Mouse (Mus musculus): ENCODE results near the gene Sez6l2. TPM values are rescaled to one million over a fixed set of nuclear protein-coding genes. Genes with fewer than 3 reads are reported as not detected.

Gene Sez6l2
- polyA plus RNA-seq, 1 experiment from 2014 or later = 50.5 TPM

GRCm38 (mm10) chr7:126963548-126964286, 13.4 kb downstream of the Sez6l2 start:
- no peak overlapping the region for H3K27ac ChIP-seq
- no peak overlapping the region for H3K4me3 ChIP-seq
- no peak overlapping the region for H3K9ac ChIP-seq
- H3K4me1 ChIP-seq = no peaks in the 10 kb centered on the region
- no peak overlapping the region for H3K4me2 ChIP-seq
- WGBS = 29% methylated on average over 19 of the region's 19 CpGs
- peaks cover 10% of the 10 kb centered on the region for H3K27me3 ChIP-seq (replicated peaks)
- H3K9me3 ChIP-seq = no peaks in the 10 kb centered on the region
- ATAC-seq (replicated peaks) = no peak
- peaks cover 57% of the 10 kb centered on the region for H3K36me3 ChIP-seq (replicated peaks)

GRCm38 (mm10) chr7:126965568-126965967, 15.2 kb downstream of the Sez6l2 start:
- no peak overlapping the region for H3K4me2 ChIP-seq
- H3K9ac ChIP-seq = no peak overlapping the region
- H3K4me1 ChIP-seq = no peaks in the 10 kb centered on the region
- peaks cover 10% of the 10 kb centered on the region for H3K27me3 ChIP-seq (replicated peaks)
- no peaks in the 10 kb centered on the region for H3K9me3 ChIP-seq
- H3K36me3 ChIP-seq (replicated peaks) = peaks cover 60% of the 10 kb centered on the region
- no peak for ATAC-seq (replicated peaks)
- no peak overlapping the region for H3K27ac ChIP-seq
- WGBS = 62% methylated on average over 3 of the region's 3 CpGs
- H3K4me3 ChIP-seq = no peak overlapping the region

DNA sequence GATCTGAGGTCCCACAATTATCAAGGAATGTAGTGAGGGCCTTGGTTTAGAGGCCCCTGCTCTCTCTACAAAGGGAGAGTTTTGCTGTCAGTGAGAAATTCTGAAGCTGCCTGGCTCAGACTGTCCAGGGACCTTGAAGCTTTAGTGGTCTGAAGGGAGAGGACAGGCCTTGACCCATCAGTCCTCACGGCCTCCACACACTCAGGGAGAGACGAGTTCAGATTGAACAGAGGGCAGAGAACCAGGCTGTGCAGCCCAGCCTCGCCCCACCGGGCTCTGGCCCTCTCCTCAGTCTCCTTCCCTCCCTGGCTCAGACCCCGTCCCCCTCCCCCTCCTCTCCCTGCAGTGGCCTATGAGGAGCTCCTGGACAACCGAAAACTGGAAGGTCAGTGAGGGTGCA, 17.0 kb downstream of the Sez6l2 start:
- peaks cover 58% of the 10 kb centered on the region for H3K36me3 ChIP-seq (replicated peaks)
- no peak overlapping the region for H3K9ac ChIP-seq
- H3K27me3 ChIP-seq (replicated peaks) = peaks cover 2% of the 10 kb centered on the region; the same call in 1 of the 2 replicates
- no peak overlapping the region for H3K4me3 ChIP-seq
- H3K4me1 ChIP-seq = no peaks in the 10 kb centered on the region
- H3K4me2 ChIP-seq = no peak overlapping the region
- ATAC-seq (replicated peaks) = no peak
- WGBS = 47% methylated on average over 6 of the region's 6 CpGs
- no peak overlapping the region for H3K27ac ChIP-seq
- no peaks in the 10 kb centered on the region for H3K9me3 ChIP-seq

GRCm38 (mm10) chr7:126975493-126975892, 25.1 kb downstream of the Sez6l2 start:
- ATAC-seq (replicated peaks) = peak; percentile 16; the same call in 1 of the 2 replicates
- H3K4me2 ChIP-seq = peak overlapping the region; percentile 82
- 14% methylated on average over 8 of the region's 8 CpGs for WGBS
- peaks cover 29% of the 10 kb centered on the region for H3K36me3 ChIP-seq (replicated peaks)
- peak overlapping the region; percentile 90 for H3K4me3 ChIP-seq
- H3K4me1 ChIP-seq = peaks cover 17% of the 10 kb centered on the region
- H3K9me3 ChIP-seq = no peaks in the 10 kb centered on the region
- H3K9ac ChIP-seq = no peak overlapping the region
- H3K27ac ChIP-seq = peak overlapping the region; percentile 98; the same call in 1 of the 2 replicates
- no peaks in the 10 kb centered on the region for H3K27me3 ChIP-seq (replicated peaks)

DNA sequence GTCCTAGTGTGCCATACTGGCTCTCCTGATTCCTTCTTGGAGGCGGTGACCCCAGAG, 25.4 kb downstream of the Sez6l2 start, which contains the start of gene Cdipt:
Gene Cdipt (plus strand): TSS at position 22 of the 57 bp plus-strand sequence.
- Histone ChIP-seq H3K4me3 (peak within 1 kb of the TSS; percentile 90), H3K9ac (peak within 1 kb of the TSS; percentile 95), H3K27me3 (replicated peaks) (no peaks in the 10 kb centered on the region), H3K36me3 (replicated peaks) (peaks cover 27% of the 10 kb centered on the region), H3K4me1 (peaks cover 17% of the 10 kb centered on the region), H3K27ac (peak within 1 kb of the TSS; percentile 98), H3K9me3 (no peaks in the 10 kb centered on the region), H3K4me2 (peak within 1 kb of the TSS; percentile 82)
- 0% methylated on average over 1 of the region's 1 CpGs for WGBS
- ATAC-seq (replicated peaks) = no peak

GRCm38 (mm10) chr7:126975950-126976866, 25.8 kb downstream of the Sez6l2 start, which contains the start of gene Cdiptos:
Gene Cdiptos, minus strand, starts transcription at chr7:126976098.
- 0% methylated on average over 55 of the region's 55 CpGs for WGBS
- peak within 1 kb of the TSS; percentile 98 for H3K27ac ChIP-seq
- H3K4me2 ChIP-seq = peak within 1 kb of the TSS; percentile 82
- H3K9ac ChIP-seq = peak within 1 kb of the TSS; percentile 95
- peak; percentile 95 for ATAC-seq (replicated peaks)
- H3K36me3 ChIP-seq (replicated peaks) = peaks cover 24% of the 10 kb centered on the region
- peaks cover 17% of the 10 kb centered on the region for H3K4me1 ChIP-seq
- H3K27me3 ChIP-seq (replicated peaks) = no peaks in the 10 kb centered on the region
- H3K9me3 ChIP-seq = no peaks in the 10 kb centered on the region
- peak within 1 kb of the TSS; percentile 90 for H3K4me3 ChIP-seq

DNA sequence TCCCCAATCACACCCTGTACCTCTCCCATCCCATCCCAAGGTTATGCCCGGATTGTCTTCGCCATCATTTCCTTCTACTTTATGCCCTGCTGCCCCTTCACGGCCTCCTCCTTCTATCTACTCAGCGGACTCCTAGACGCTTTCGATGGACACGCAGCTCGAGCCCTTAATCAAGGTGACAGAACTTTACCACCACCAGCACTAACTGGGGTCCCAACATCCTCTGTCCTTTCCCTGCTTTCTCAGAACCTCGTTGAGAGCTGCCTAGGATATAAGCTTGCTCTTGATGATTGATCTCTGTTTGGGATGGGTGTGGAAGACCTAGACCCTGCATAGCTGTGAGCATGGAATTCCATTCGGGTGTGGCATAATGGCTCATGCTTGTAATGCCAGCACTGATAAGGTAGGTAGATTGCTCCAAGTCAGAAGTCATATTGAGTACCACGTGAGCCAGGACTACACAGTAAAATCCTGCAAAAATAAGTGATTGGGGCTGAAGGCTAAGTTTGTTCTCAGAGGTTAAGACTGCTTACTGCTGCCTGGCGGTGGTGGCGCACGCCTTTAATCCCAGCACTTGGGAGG, 26.6 kb downstream of the Sez6l2 start:
- H3K9me3 ChIP-seq = no peaks in the 10 kb centered on the region
- H3K27ac ChIP-seq = peak overlapping the region; percentile 98
- peak overlapping the region; percentile 90 for H3K4me3 ChIP-seq
- WGBS = 27% methylated on average over 14 of the region's 14 CpGs
- H3K36me3 ChIP-seq (replicated peaks) = peaks cover 26% of the 10 kb centered on the region; the same call in 1 of the 2 replicates
- H3K4me2 ChIP-seq = peak overlapping the region; percentile 82
- H3K4me1 ChIP-seq = peaks cover 17% of the 10 kb centered on the region
- no peak for ATAC-seq (replicated peaks)
- H3K9ac ChIP-seq = peak overlapping the region; percentile 95
- no peaks in the 10 kb centered on the region for H3K27me3 ChIP-seq (replicated peaks)

GRCm38 (mm10) chr7:126978841-126979240, 28.5 kb downstream of the Sez6l2 start:
- Histone ChIP-seq H3K4me1 (peaks cover 17% of the 10 kb centered on the region), H3K4me2 (no peak overlapping the region), H3K27me3 (replicated peaks) (no peaks in the 10 kb centered on the region), H3K4me3 (no peak overlapping the region), H3K9ac (no peak overlapping the region), H3K9me3 (no peaks in the 10 kb centered on the region), H3K27ac (no peak overlapping the region), H3K36me3 (replicated peaks) (peaks cover 26% of the 10 kb centered on the region; the same call in 1 of the 2 replicates)
- WGBS = 90% methylated on average over 6 of the region's 6 CpGs
- no peak for ATAC-seq (replicated peaks)

GRCm38 (mm10) chr7:126981601-126982000, 31.2 kb downstream of the Sez6l2 start:
- 84% methylated on average over 2 of the region's 2 CpGs for WGBS
- no peak overlapping the region for H3K9ac ChIP-seq
- no peak overlapping the region for H3K4me3 ChIP-seq
- no peak for ATAC-seq (replicated peaks)
- no peak overlapping the region for H3K27ac ChIP-seq
- no peaks in the 10 kb centered on the region for H3K9me3 ChIP-seq
- H3K4me1 ChIP-seq = peaks cover 17% of the 10 kb centered on the region
- peaks cover 26% of the 10 kb centered on the region; the same call in 1 of the 2 replicates for H3K36me3 ChIP-seq (replicated peaks)
- no peak overlapping the region for H3K4me2 ChIP-seq
- no peaks in the 10 kb centered on the region for H3K27me3 ChIP-seq (replicated peaks)

GRCm38 (mm10) chr7:126982054-126982453, 31.7 kb downstream of the Sez6l2 start:
- Histone ChIP-seq H3K27me3 (replicated peaks) (no peaks in the 10 kb centered on the region), H3K27ac (no peak overlapping the region), H3K36me3 (replicated peaks) (peaks cover 26% of the 10 kb centered on the region; the same call in 1 of the 2 replicates), H3K4me3 (no peak overlapping the region), H3K4me2 (no peak overlapping the region), H3K9me3 (no peaks in the 10 kb centered on the region), H3K4me1 (peaks cover 15% of the 10 kb centered on the region), H3K9ac (no peak overlapping the region)
- 90% methylated on average over 4 of the region's 4 CpGs for WGBS
- no peak for ATAC-seq (replicated peaks)

- ATAC-seq (replicated peaks) = no peak
- no peak overlapping the region for H3K4me3 ChIP-seq
- H3K9me3 ChIP-seq = no peaks in the 10 kb centered on the region
- no peaks in the 10 kb centered on the region for H3K27me3 ChIP-seq (replicated peaks)
- H3K27ac ChIP-seq = no peak overlapping the region
- peaks cover 24% of the 10 kb centered on the region; the same call in 1 of the 2 replicates for H3K36me3 ChIP-seq (replicated peaks)
- no peak overlapping the region for H3K9ac ChIP-seq
- 88% methylated on average over 7 of the region's 7 CpGs for WGBS
- peaks cover 4% of the 10 kb centered on the region; the same call in 1 of the 2 replicates for H3K4me1 ChIP-seq
- no peak overlapping the region for H3K4me2 ChIP-seq
Measured at GRCm38 (mm10) chr7:126983113-126983512, 32.8 kb downstream of the Sez6l2 start.
